Mouse (Mus musculus) mature B cell (primary cell): ENCODE results near the gene Taf3.

Experiments used
- in situ Hi-C: fragments of 300-500 bp; cut with MboI; formaldehyde crosslinking; loops from 2 replicates; pipeline ENCODE4 v1.14.3; 2019

The Taf3 gene

GRCm38 (mm10) chr2:9890906-9891305, 157.5 kb downstream of the Taf3 start:
- in situ Hi-C loops, result no loop called here

- in situ Hi-C loops, result no loop called here
These were observed 158.1 kb downstream of the Taf3 start for GRCm38 (mm10) chr2:9890251-9890650.

DNA sequence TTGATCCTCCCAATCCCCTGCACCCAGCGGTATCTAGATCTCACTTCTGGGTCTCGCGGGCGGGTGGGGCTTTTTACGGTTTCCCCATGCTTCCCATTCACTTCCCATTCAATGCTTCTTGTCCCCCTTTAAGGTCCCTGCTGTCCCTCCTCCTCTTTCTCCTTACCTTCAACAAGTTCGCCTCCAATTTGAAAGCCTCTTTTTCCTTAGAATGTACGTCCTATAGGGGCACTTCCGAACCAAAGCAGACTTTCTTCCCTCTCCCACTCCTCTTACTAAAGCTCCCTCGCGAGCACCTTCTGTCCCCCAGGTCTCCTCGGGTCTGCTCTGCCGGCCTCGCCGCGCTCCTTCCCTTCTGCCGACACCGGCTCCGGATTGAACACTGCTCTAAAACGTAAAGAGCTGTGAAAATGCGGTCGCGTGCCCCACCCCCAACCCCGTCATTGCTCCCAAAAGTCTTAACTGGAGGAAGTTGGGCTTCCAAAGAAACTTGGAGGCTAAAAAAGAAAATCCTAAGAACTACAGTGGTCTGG, 158.7 kb downstream of the Taf3 start, which contains the start of gene Gata3:
TSS of gene Gata3 (minus strand) at position 384 of the 533 bp plus-strand sequence.
- in situ Hi-C loops, result no loop called here

DNA sequence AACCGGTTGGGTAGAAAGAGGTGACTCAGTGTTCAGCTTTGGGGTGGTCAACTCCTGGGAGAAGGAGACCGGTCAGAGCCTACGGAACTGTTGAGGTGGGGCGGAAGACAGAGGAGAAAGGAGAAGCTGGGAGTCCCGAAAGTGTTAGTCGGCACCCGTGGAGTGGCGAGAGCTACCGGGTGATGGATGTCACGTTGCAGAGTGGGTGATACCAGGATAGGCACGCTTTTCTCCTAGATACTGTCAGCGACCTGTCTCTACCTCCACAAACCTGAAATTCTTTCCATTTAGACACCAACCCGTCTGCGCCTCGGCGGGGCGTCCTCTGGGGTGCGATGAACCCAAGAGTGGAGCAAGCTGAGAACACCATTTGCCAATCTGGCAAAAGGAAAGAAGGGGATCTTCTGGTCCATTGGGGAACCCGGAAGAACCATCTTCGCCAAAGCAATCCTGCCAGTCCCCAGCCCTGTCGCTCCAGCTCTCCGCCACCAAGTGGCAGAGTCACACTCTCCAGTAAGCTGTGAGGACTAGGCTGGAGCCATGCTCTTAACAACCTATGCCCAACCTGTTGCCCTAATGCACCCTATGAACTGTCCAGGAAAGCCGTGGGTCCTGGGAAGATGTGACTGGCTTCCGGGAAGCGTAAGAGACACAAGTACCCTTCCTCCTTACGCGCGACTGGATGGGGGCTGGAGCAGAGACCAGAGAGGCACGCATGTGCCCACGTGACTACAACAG, 159.3 kb downstream of the Taf3 start, which contains the start of gene 9230102O04Rik:
TSS of gene 9230102O04Rik (minus strand) at position 628 of the 738 bp plus-strand sequence.
- in situ Hi-C loops, result no loop called here

GRCm38 (mm10) chr2:9887636-9888035, 160.8 kb downstream of the Taf3 start:
- in situ Hi-C loops, result no loop called here

DNA sequence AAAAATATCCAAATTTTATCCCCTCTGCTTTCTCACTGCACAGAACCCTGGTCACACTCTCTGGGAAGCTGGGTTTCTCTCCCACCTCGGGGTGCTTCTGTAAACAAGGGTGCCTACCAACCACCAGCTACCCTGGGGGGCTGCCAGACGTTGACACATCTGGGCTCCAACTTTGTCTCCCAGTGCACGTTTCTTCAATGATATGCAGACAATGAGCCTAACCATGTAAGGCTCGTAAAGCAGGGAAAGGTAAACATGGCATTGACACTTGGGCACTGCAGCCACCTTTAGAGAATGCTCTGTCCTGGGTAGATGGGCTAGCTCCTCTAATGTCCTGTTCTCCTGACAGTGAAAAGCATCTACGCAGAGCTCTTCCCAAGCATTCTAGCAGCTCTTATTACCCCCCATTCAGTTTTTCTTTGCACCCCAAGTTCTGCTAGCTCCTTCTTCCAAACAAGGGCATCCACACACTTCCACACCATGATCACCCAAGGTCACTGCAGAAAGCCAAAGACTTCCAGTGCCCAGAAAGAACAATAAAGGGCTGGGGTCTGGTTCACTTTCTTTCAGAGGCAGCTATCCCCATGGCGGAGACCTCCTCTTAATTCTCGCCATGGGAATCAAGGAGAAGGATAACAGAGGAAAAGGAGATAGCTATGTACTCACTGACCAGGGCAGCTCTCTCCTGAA, 161.3 kb downstream of the Taf3 start:
- in situ Hi-C loops, result no loop called here

DNA sequence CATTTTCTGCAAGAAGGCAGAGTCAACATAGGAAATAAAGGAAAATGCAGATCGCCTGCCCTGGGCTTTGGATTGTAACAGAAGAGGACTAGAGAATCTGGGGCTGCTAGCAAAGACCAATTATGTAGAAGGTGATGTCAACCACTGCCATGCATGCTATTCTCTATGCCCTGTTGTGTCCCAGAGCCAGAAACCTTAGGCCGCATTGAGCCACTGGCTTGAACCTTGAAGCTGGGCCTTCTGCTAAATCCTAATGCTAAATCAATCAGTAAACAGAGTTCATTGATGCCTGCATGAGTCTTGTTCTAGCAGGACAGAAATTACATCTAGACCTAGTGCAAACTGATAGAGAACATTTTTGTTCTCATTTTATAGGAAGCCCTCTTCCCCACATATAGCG, 162.4 kb downstream of the Taf3 start:
- in situ Hi-C loops, result no loop called here

DNA sequence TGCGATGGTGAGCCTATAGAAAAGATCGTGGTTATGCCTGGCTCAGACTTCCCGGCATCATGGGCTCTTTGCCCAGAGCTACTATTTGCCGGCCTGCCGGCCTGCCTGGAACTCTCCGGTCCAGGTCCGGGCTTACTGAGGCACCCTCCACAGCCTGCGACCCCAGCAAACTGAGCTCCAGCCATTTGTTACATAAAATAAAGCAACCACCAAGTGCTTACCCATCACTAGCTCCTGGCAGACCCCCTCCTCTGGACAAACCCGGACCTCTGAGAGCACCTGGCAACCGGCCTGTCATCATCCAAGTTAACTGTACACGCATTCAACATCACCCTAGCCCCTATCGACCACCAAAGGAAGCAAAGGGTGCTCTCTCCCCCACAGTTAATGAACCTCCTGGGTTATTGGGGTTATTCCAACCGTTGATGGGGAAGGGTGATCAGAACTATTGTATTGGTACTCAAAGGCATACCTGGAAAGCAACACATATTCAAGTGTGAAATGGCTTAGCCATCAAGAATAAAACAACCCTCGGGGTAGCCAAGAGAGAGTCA, 163.1 kb downstream of the Taf3 start:
- in situ Hi-C loops, result no loop called here

GRCm38 (mm10) chr2:9884533-9885216, 163.7 kb downstream of the Taf3 start:
- in situ Hi-C loops, result no loop called here

GRCm38 (mm10) chr2:9883803-9884532, 164.4 kb downstream of the Taf3 start:
- in situ Hi-C loops, result no loop called here

DNA sequence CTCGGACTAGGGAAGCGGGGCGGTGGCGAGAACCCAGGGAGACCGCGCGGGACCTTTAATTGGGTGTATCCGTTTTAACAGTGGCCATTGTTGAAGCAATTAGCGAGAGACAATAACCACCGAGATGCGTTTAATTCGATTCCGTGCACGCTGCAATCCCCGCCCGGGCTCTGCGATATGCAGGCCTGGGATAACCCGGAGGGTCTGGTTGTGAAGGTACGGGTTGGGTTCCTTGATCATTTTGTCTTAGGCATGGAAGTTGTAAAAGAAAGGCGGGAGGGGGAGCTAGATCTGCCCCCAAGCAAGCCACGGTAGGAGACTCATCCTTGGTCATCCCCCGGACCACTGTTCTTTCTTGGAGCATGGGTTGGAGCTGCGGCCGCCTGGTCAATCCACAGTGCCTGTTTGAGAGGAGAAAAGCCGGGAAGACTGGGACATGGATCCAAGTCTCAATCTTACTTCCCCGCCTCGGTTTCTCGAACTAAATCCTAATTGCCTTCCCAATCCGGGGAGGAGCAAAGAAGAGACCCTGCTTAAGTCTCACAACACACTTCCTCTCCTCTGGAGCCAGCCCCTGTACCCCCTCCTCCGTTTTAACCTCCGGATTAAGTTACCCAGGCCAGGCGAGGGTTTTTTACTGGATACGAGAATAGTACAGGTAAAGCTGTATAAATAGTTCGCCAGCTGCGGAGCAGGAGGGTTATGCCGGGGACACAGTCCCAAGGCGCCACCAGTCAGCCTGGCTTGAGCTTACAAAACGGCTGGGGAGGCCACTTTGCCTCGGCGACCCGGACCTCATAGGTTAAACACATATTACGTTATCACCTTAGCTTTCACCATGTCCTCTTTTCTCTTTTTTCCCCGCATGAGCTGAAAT, 165.2 kb downstream of the Taf3 start:
- in situ Hi-C loops, result no loop called here

DNA sequence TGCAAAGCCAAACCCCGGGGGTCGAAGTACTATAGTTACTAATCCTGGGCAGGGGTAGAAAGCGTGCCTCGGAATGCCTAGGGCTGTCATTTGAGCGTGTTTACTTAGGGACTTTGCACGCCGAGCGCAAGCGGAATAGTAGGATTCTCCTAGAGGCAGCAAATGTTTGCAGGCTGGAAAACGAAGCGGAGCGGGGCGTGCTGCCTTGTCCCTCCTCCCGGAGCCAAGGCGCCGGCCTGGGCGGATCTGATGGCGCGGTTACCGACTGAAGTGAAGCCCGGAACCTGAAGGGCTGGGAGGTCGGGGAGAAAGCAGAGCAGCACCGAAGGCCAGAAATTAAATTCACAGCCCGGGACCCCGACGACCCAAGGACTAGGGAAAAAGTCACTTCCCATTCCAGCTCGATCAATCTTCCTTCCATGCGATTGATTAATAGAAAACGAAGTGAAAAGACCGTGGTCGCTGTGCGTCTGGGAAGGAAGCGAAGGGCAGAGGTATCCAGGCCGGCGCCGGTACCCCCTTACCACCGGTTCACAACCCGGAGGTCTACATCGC, 165.9 kb downstream of the Taf3 start:
- in situ Hi-C loops, result no loop called here

GRCm38 (mm10) chr2:9881611-9882023, 166.8 kb downstream of the Taf3 start:
- in situ Hi-C loops, result no loop called here

DNA sequence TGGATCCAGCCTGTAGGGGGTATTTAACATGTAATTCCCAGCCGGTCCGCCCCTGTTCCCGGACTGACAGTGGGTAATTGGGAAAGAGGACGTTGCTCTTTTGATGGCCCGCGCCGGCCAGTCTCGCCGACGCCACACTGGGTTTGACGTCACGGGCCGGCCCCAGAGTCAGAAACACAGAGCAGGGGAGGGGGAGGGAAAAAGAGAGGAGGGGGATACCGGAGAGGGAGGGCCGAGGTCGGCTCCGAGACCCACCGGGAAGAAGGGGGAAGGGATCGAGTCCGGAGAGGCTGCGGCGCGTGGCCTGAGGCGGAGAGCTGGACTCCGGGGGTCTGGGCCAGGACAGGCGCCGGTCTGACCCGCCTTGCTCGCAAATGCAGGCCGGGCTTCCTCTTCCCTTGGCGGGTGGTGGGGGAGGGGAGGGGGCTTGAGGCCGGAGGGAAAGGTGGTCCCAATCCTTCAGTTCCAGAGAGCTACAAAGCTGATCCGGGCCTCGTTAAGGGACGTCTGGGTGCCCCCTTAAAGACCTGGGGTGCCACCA, 167.3 kb downstream of the Taf3 start, which contains the start of gene 4930412O13Rik:
TSS of gene 4930412O13Rik (plus strand) at position 202 of the 541 bp plus-strand sequence.
- in situ Hi-C loops, result no loop called here

DNA sequence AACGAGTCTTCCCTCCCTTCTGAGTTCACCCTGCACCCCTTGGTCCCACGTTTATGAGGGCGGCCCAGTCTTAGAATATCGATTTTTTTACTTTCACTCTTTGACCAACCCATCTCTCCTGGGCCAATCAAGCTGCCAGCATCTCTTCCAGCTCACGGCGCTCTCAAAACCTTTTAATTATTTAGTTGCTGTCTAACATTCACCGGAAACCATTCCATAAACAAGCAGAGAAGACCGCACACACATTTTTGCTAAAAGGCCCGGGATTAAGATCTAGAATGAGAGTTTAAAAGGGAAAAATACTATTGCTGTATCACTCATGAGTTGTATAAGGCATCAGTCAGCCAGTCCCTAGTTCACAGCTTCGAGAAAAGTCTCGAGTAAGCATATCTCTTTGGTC, 168.1 kb downstream of the Taf3 start:
- in situ Hi-C loops, result no loop called here

- in situ Hi-C loops, result no loop called here
These were observed 168.9 kb downstream of the Taf3 start for GRCm38 (mm10) chr2:9879493-9879892.

GRCm38 (mm10) chr2:9879092-9879491, 169.3 kb downstream of the Taf3 start:
- in situ Hi-C loops, result no loop called here

GRCm38 (mm10) chr2:9878564-9879081, 169.8 kb downstream of the Taf3 start:
- in situ Hi-C loops, result no loop called here

GRCm38 (mm10) chr2:9877966-9878563, 170.3 kb downstream of the Taf3 start:
- in situ Hi-C loops, result no loop called here
